Mouse (Mus musculus) G1E (cell line): ENCODE measurements around the gene Iscu.

ENCODE experiments used
- CTCF ChIP-seq: IDR thresholded peaks from 2 replicates; pipeline ENCODE4 v1.5.1; 2012; ENCODE audit warnings: low read depth, low read length, inconsistent platforms, mixed read lengths
- GATA1 ChIP-seq: IDR thresholded peaks from 2 replicates; pipeline ENCODE4 v1.6.1; 2012; ENCODE audit warnings: borderline replicate concordance, low read length, inconsistent platforms, mixed read lengths
- GATA2 ChIP-seq: IDR thresholded peaks from 2 replicates; pipeline ENCODE4 v1.6.1; 2012; ENCODE audit warnings: low read depth, low read length, inconsistent platforms, borderline replicate concordance
- POLR2AphosphoS5 ChIP-seq: IDR thresholded peaks from 2 replicates; pipeline ENCODE4 v1.6.1; 2012; ENCODE audit warnings: low read depth, low read length, inconsistent platforms; ENCODE audit not compliant: insufficient replicate concordance
- TAL1 ChIP-seq: conservative IDR thresholded peaks from 2 replicates; pipeline ENCODE4 v1.6.1; 2012; ENCODE audit warnings: low read depth, low read length, inconsistent platforms, mixed read lengths

- no peak for TF ChIP-seq CTCF
- no peak for TF ChIP-seq GATA1
- no peak for TF ChIP-seq POLR2AphosphoS5
- TF ChIP-seq GATA2, result no peak
- no peak for TF ChIP-seq TAL1
Measured at GRCm38 (mm10) chr5:113780763-113781162, 8.2 kb downstream of the Iscu start.
